Mouse (Mus musculus): ENCODE results near the gene Medag. TPM values are rescaled to one million over a fixed set of nuclear protein-coding genes. Genes with fewer than 3 reads are reported as not detected.

Gene Medag
- total RNA-seq, 2 experiments from 2014 or later = 16.8 to 17.1 TPM

DNA sequence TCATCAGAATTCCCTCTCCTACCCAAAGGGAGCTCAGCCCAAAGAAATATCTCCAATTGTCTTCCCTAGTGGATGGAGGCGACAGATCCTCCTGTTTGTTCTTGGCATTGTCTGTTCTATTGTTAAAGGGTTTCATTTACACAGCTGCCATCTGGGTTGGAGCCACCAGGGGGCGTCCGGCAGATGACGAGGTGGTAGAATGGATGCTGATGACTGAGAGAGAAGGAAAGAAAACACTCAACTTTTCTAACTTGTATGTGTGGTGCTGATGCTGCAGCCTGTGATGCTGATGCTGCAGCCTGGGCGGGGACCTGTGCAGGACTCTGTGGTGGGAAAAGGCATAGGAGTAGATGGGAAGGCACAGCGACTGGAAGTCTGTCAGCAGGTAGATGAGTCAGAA is 42.7 kb downstream of the Medag start:
- intact Hi-C loops (cut with DNase I; ENCODE audit: low total_unique reads) = no loop called here
- peak; percentile 59 for DNase-seq

DNA sequence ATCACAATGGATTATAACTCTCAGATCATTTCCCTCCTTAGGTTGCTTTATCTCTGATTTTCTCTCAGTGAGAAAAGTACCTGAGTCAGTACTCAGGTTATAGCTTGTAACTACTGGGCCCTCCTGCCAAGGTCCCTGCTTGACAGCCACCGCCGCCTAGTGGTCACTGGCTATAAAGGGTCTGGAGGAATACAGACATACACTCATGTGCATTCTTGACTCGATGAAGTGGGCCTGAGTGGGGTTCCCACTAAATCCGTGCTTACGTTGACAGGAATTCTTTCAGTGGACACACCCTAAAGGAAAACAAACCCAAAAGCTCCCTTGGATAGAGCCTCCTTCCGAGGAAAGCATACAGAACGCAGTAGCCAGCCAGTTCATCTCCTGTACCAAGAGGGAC is 45.0 kb downstream of the Medag start:
- intact Hi-C loops (cut with DNase I; ENCODE audit: low total_unique reads) = loop anchor here (5.0 kb wide), 1 partner anchor 66 kb away; no protein-coding TSS in a partner anchor
- no peak for DNase-seq

DNA sequence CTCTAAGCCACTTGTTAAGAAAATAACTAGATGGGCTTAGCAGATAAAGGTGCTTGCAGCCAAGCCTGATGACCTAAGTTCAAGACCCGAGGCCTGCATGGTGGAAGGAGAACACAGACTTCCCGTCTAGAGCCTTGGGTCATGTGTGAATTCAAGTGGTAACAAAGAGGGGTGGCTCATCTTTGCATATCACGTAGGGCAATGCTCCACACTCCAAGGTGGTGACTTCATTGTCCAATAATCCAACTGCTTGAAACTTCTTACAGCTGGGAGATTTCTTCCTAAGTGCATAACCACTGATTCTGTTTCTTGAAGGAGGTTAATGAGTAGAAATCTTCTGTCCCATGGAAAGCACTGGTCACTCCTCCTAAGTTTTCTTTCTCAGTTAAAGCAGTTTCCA is 50.5 kb downstream of the Medag start:
- DNase-seq = no peak
- intact Hi-C loops (cut with DNase I; ENCODE audit: low total_unique reads) = no loop called here

DNA sequence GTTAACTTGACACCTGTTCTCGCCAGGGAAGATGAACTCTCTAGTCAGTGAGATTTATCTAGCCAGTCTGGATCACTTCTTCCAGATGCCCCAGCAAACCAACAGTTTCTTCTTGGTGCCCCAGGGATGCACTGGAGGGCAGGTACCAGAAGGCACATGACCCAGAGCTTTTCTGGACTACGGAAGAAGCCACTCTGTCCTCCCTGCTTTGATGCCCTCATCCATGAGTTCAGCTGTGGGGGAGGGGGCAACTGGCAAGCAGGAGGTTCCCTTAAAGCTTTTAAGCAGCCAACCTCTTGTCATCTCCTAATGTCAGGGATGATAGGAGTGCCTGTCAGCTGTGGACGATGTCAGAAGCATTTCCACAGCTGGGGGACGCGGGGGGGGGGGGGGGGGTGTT is 53.8 kb downstream of the Medag start:
- DNase-seq = no peak
- intact Hi-C loops (cut with DNase I; ENCODE audit: low total_unique reads) = no loop called here

DNA sequence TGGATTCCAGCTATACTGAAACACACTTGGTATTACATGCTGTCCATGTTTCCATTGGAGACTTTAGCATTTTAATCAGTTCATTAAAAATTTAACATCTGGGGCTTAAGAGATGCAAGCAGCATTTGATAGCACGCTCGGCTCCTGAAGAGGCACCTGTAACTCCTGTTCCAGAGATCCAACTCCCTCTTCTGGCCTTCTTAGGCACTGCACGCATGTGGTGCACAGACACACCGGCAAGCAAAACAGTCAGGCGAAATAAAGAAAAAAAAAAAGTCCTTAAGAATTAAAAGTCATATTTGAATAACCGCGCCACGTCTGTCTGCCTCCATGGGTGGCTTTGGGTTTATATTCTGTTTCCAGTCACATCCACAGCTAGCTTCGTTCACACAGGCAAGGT is 62.6 kb downstream of the Medag start:
- intact Hi-C loops (cut with DNase I; ENCODE audit: low total_unique reads) = no loop called here
- no peak for DNase-seq

DNA sequence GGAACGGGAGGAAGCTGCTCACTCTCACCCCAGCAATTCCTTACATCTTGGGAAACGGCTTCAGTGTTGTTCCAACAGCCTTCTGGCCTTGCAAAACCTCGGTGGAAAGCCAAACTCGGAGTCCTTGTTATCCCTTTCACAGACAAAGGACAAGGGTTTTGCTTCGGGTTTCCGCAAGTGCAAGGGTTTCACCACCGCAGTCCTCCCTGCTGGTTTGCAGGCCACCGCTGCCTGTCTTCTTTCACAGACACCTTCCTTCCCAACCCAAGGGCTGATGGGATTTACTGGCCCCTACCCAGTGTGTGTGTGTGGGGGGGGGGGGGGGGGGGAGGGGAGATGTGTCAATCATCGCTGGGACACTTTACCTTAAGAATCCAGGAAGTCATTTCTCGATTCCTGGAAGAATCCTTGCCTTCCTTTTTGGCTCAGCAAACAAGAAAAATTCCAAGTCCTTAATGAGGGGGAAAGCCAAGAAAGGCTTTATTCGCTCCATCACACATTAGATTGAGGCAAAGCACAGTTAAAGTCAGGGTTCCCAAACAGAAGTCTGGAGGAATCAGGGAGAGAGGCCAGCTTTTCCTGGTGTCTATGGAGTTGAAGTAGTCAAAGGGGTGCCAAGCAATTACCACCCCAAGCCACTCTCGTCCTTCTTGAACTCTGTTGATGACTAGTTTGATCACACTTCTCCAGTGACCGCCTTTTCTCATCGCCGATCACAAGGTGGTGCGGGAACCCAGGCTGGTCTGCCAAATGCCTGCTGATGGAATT is 63.3 kb downstream of the Medag start:
- intact Hi-C loops (cut with DNase I; ENCODE audit: low total_unique reads) = no loop called here
- DNase-seq = no peak

Other genes with a start within 250 kb of the Medag start
- gene Uspl1, start 227.4 kb upstream of the Medag start, total RNA-seq (2021) = 10 to 100 TPM; 18.9 to 20.4 TPM
- 100 to 1,000 TPM; 125 to 131 TPM for gene Hmgb1, start 227.3 kb upstream of the Medag start, total RNA-seq (2021)
- 1 to 10 TPM; 8.2 to 9.5 TPM for gene Alox5ap, start 147.0 kb upstream of the Medag start, total RNA-seq (2021)
- under 1 TPM in 1 of 2 experiments, not detected in 1; 0.39 TPM for gene Tex26, start 27.9 kb downstream of the Medag start, total RNA-seq (2021)
- not detected for gene Wdr95, start 116.9 kb downstream of the Medag start, total RNA-seq (2021)
- gene Hsph1, start 224.6 kb downstream of the Medag start, total RNA-seq (2021) = 10 to 100 TPM; 36.1 to 39.7 TPM